Mouse (Mus musculus): ENCODE data around the gene Pglyrp1. TPM values are rescaled to one million over a fixed set of nuclear protein-coding genes. Genes with fewer than 3 reads are reported as not detected.
A peak's percentile ranks its signal among the peaks of the same experiment; 100 is the strongest.

The Pglyrp1 gene
- total RNA-seq, 2 experiments from 2014 or later = 17.6 to 117 TPM

GRCm38 (mm10) chr7:18925162-18925938, 54.2 kb downstream of the Pglyrp1 start, which contains the start of gene Nova2:
TSS of gene Nova2 (plus strand) at chr7:18925888.
- peak; percentile 92 for ATAC-seq (replicated peaks; ENCODE audit: poor library complexity, severe bottlenecking)

- ATAC-seq (replicated peaks; ENCODE audit: poor library complexity, severe bottlenecking) = no peak
Observed at GRCm38 (mm10) chr7:18926041-18926790, 55.1 kb downstream of the Pglyrp1 start.

- no peak for ATAC-seq (replicated peaks; ENCODE audit: poor library complexity, severe bottlenecking)
Observed at GRCm38 (mm10) chr7:18926911-18927310, 55.8 kb downstream of the Pglyrp1 start.

GRCm38 (mm10) chr7:18927759-18928158, 56.6 kb downstream of the Pglyrp1 start:
- no peak for ATAC-seq (replicated peaks; ENCODE audit: poor library complexity, severe bottlenecking)

Other genes starting within 250 kb of the Pglyrp1 start
- not detected in 2 replicates for gene Psg21, start 214.6 kb upstream of the Pglyrp1 start, total RNA-seq (2014; fragmentation: Nextera tagmentation)
- gene Psg21, start 214.6 kb upstream of the Pglyrp1 start, total RNA-seq (2017) = not detected in 2 replicates
- not detected in 2 replicates for gene Psg20, start 185.1 kb upstream of the Pglyrp1 start, total RNA-seq (2014; fragmentation: Nextera tagmentation)
- not detected in 2 replicates for gene Psg20, start 185.1 kb upstream of the Pglyrp1 start, total RNA-seq (2017)
- gene Psg22, start 153.2 kb upstream of the Pglyrp1 start, total RNA-seq (2014; fragmentation: Nextera tagmentation) = not detected in 2 replicates
- gene Psg22, start 153.2 kb upstream of the Pglyrp1 start, total RNA-seq (2017) = not detected in 2 replicates
- not detected in 2 replicates for gene Psg19, start 72.8 kb upstream of the Pglyrp1 start, total RNA-seq (2014; fragmentation: Nextera tagmentation)
- not detected in 2 replicates for gene Psg19, start 72.8 kb upstream of the Pglyrp1 start, total RNA-seq (2017)
- gene Psg17, start 49.7 kb upstream of the Pglyrp1 start, total RNA-seq (2014; fragmentation: Nextera tagmentation) = not detected in 2 replicates
- not detected in 2 replicates for gene Psg17, start 49.7 kb upstream of the Pglyrp1 start, total RNA-seq (2017)
- 0.34 TPM in 1 of 2 replicates, not detected in the other for gene Mill2, start 31.4 kb upstream of the Pglyrp1 start, total RNA-seq (2014; fragmentation: Nextera tagmentation)
- 0.04 TPM in 1 of 2 replicates, not detected in the other for gene Mill2, start 31.4 kb upstream of the Pglyrp1 start, total RNA-seq (2017)
- gene Ccdc61, start 39.1 kb downstream of the Pglyrp1 start, total RNA-seq (2014; fragmentation: Nextera tagmentation) = 34.6 and 45.4 TPM in 2 replicates
- 11.4 and 12.1 TPM in 2 replicates for gene Ccdc61, start 39.1 kb downstream of the Pglyrp1 start, total RNA-seq (2017)
- gene Nova2, start 54.6 kb downstream of the Pglyrp1 start, total RNA-seq (2014; fragmentation: Nextera tagmentation) = not detected in 2 replicates
- not detected in 2 replicates for gene Nova2, start 54.6 kb downstream of the Pglyrp1 start, total RNA-seq (2017)
- not detected in 2 replicates for gene Nanos2, start 116.1 kb downstream of the Pglyrp1 start, total RNA-seq (2014; fragmentation: Nextera tagmentation)
- gene Nanos2, start 116.1 kb downstream of the Pglyrp1 start, total RNA-seq (2017) = not detected in 2 replicates
- not detected in 2 replicates for gene Mypop, start 119.9 kb downstream of the Pglyrp1 start, total RNA-seq (2014; fragmentation: Nextera tagmentation)
- 0.82 TPM in 1 of 2 replicates, not detected in the other for gene Mypop, start 119.9 kb downstream of the Pglyrp1 start, total RNA-seq (2017)
- 14.5 and 24.3 TPM in 2 replicates for gene Irf2bp1, start 132.7 kb downstream of the Pglyrp1 start, total RNA-seq (2014; fragmentation: Nextera tagmentation)
- 8.4 and 17.5 TPM in 2 replicates for gene Irf2bp1, start 132.7 kb downstream of the Pglyrp1 start, total RNA-seq (2017)
- gene Foxa3, start 152.2 kb downstream of the Pglyrp1 start, total RNA-seq (2014; fragmentation: Nextera tagmentation) = not detected in 2 replicates
- not detected in 2 replicates for gene Foxa3, start 152.2 kb downstream of the Pglyrp1 start, total RNA-seq (2017)
- gene Sympk, start 153.0 kb downstream of the Pglyrp1 start, total RNA-seq (2014; fragmentation: Nextera tagmentation) = 79.9 and 98.6 TPM in 2 replicates
- 38.5 and 46.7 TPM in 2 replicates for gene Sympk, start 153.0 kb downstream of the Pglyrp1 start, total RNA-seq (2017)
- gene Rsph6a, start 183.4 kb downstream of the Pglyrp1 start, total RNA-seq (2014; fragmentation: Nextera tagmentation) = not detected in 2 replicates
- gene Rsph6a, start 183.4 kb downstream of the Pglyrp1 start, total RNA-seq (2017) = not detected in 2 replicates
- 2.2 and 4.9 TPM in 2 replicates for gene Dmwd, start 204.9 kb downstream of the Pglyrp1 start, total RNA-seq (2014; fragmentation: Nextera tagmentation)
- 0.99 and 3.4 TPM in 2 replicates for gene Dmwd, start 204.9 kb downstream of the Pglyrp1 start, total RNA-seq (2017)
- gene Dmpk, start 212.5 kb downstream of the Pglyrp1 start, total RNA-seq (2014; fragmentation: Nextera tagmentation) = 0.32 TPM in 1 of 2 replicates, not detected in the other
- gene Dmpk, start 212.5 kb downstream of the Pglyrp1 start, total RNA-seq (2017) = 1.0 TPM in 1 of 2 replicates, not detected in the other
- gene Six5, start 223.3 kb downstream of the Pglyrp1 start, total RNA-seq (2014; fragmentation: Nextera tagmentation) = 4.0 and 8.1 TPM in 2 replicates
- gene Six5, start 223.3 kb downstream of the Pglyrp1 start, total RNA-seq (2017) = 1.6 and 2.7 TPM in 2 replicates
- gene Gm4969, start 247.0 kb downstream of the Pglyrp1 start, total RNA-seq (2014; fragmentation: Nextera tagmentation) = 0.71 TPM in 1 of 2 replicates, not detected in the other
- 0.05 TPM in 1 of 2 replicates, not detected in the other for gene Gm4969, start 247.0 kb downstream of the Pglyrp1 start, total RNA-seq (2017)
- 3.1 and 4.9 TPM in 2 replicates for gene Fbxo46, start 248.5 kb downstream of the Pglyrp1 start, total RNA-seq (2014; fragmentation: Nextera tagmentation)
- gene Fbxo46, start 248.5 kb downstream of the Pglyrp1 start, total RNA-seq (2017) = 4.7 and 5.4 TPM in 2 replicates